Mouse (Mus musculus) liver, embryonic 12.5 days (tissue): ENCODE measurements around the gene Rpl36al. TPM values are rescaled to one million over a fixed set of nuclear protein-coding genes. Genes with fewer than 3 reads are reported as not detected.
A peak's percentile ranks its signal among the peaks of the same experiment; 100 is the strongest.

ENCODE experiments used
- ATAC-seq: fragments of 200-750 bp; cut with Nextera tagmentation; 2 replicates; pipeline ENCODE4 v1.8.0; 2017; ENCODE audit warnings: moderate number of reproducible peaks, mild to moderate bottlenecking, moderate library complexity
- H3K27ac ChIP-seq: fragments of 300-500 bp; sonication (generic); 2 replicates; pipeline ENCODE4 v1.5.1; 2016; ENCODE audit warnings: mild to moderate bottlenecking
- H3K27me3 ChIP-seq: fragments of 300-500 bp; sonication (generic); replicated peaks from 2 replicates; pipeline ENCODE4 v1.6.1; 2016; ENCODE audit warnings: mild to moderate bottlenecking, moderate library complexity
- H3K36me3 ChIP-seq: fragments of 300-500 bp; sonication (generic); 2 replicates; pipeline ENCODE4 v1.6.1; 2016; ENCODE audit warnings: mild to moderate bottlenecking, moderate library complexity
- H3K4me1 ChIP-seq: fragments of 300-500 bp; sonication (generic); 2 replicates; pipeline ENCODE4 v1.6.1; 2016
- H3K4me2 ChIP-seq: fragments of 300-500 bp; sonication (generic); 2 replicates; pipeline ENCODE4 v1.6.1; 2016; ENCODE audit warnings: mild to moderate bottlenecking, moderate library complexity
- H3K4me3 ChIP-seq: fragments of 300-500 bp; sonication (generic); 2 replicates; pipeline ENCODE4 v1.5.1; 2016; ENCODE audit warnings: mild to moderate bottlenecking, moderate library complexity
- H3K9ac ChIP-seq: fragments of 300-500 bp; sonication (generic); 2 replicates; pipeline ENCODE4 v1.6.1; 2016; ENCODE audit warnings: mild to moderate bottlenecking, moderate library complexity
- H3K9me3 ChIP-seq: fragments of 300-500 bp; sonication (generic); replicated peaks from 2 replicates; pipeline ENCODE4 v1.6.1; 2016; ENCODE audit warnings: mild to moderate bottlenecking, moderate library complexity
- WGBS: fragments of 180-500 bp; shearing (Covaris S2); methylation state at CpG from one replicate; pipeline ENCODE4 v1.1.7; 2016; ENCODE audit not compliant: insufficient replicate concordance; 5-methylcytosine and 5-hydroxymethylcytosine counted together
- polyA plus RNA-seq: library from polyadenylated mRNA; unstranded; fragments of >200 nt; fragmentation: Nextera tagmentation; extraction: Ambion mirVana; gene quantifications from 2 replicates; pipeline ENCODE4 v1.2.1, GENCODE M21; 2016

The Rpl36al gene
- polyA plus RNA-seq, 1 experiment from 2014 or later, result 813 TPM

DNA sequence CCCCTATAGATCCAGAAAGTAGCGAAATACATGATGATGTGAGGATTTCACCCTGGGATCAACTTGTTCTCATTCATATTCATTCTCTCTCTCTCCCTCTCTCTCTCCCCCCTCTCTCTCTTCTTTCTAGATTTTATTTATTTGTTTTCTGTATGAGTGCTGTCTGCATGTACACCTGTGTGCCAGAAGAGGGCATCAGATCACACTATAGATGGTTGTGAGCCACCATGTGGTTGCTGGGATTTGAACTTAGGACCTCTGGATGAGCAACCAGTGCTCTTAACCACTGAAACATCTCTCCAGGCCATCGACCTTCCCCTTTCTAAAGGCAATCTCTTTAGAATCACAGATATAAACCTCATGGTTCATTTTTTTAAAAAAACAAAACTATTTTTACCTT is 24.6 kb upstream of the Rpl36al start:
- no peak overlapping the region for H3K9ac ChIP-seq
- H3K9me3 ChIP-seq, result no peaks in the 10 kb centered on the region
- no peaks in the 10 kb centered on the region for H3K27me3 ChIP-seq
- H3K4me3 ChIP-seq, result no peak overlapping the region
- H3K36me3 ChIP-seq, result peaks cover 92% of the 10 kb centered on the region
- ATAC-seq, result no peak
- H3K4me2 ChIP-seq, result no peak overlapping the region
- H3K27ac ChIP-seq, result no peak overlapping the region
- WGBS, result 75% methylated on average over 2 of the region's 2 CpGs
- H3K4me1 ChIP-seq, result no peaks in the 10 kb centered on the region

GRCm38 (mm10) chr12:69207926-69208325 is 24.0 kb upstream of the Rpl36al start:
- no peaks in the 10 kb centered on the region for H3K4me1 ChIP-seq
- no peak overlapping the region for H3K9ac ChIP-seq
- 94% methylated on average over 7 of the region's 7 CpGs for WGBS
- H3K4me2 ChIP-seq, result no peak overlapping the region
- peaks cover 92% of the 10 kb centered on the region for H3K36me3 ChIP-seq
- H3K9me3 ChIP-seq, result no peaks in the 10 kb centered on the region
- no peak overlapping the region for H3K27ac ChIP-seq
- no peak overlapping the region for H3K4me3 ChIP-seq
- H3K27me3 ChIP-seq, result no peaks in the 10 kb centered on the region
- no peak for ATAC-seq

- Histone ChIP-seq H3K9me3 (no peaks in the 10 kb centered on the region), H3K4me3 (no peak overlapping the region), H3K9ac (no peak overlapping the region), H3K36me3 (peaks cover 92% of the 10 kb centered on the region), H3K27me3 (no peaks in the 10 kb centered on the region), H3K4me1 (no peaks in the 10 kb centered on the region), H3K27ac (no peak overlapping the region), H3K4me2 (no peak overlapping the region)
- WGBS, result 84% methylated on average over 8 of the region's 8 CpGs
- ATAC-seq, result no peak
Observed at GRCm38 (mm10) chr12:69207396-69207795, 23.5 kb upstream of the Rpl36al start.

DNA sequence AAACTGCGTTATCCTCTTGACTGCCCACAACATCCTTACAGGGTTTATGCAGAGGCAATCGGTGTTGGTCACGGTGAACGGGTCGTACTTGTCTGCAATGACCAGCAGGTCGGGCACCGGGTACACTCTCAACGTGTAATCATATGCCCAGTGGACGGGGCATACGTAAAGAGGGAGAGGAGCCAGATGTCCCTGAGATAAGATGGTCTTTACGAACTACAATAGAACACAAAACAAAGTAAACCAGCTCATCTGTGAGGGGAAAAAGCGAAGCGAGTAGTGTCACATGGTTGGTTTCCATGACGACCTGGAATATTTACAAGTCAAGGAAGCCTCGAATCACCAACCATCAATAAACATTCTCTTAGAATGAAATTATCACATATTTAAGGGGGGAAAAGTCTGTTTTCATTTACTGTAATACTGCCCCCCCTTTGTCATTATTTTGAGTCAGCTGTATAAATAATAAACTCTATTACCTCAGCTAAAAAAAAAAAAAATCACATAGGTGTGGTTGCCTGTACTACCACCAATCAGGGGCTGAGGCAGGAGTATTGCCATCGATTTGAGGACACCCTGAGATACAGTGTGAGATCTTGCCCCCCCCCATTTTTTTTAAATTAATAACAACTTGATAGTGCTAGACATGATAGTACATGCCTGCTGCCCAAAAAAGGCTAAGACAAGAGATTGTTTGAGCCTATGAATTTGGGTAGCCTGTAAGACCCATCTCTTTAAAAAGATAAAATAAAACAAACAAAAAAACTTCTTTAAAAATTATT is 20.4 kb upstream of the Rpl36al start, which contains the start of gene Gm49384:
Gene Gm49384, minus strand, starts transcription at position 216 of the 782 bp plus-strand sequence.
- 83% methylated on average over 16 of the region's 16 CpGs for WGBS
- Histone ChIP-seq H3K4me3 (no peak within 1 kb of the TSS), H3K9ac (no peak within 1 kb of the TSS), H3K4me2 (no peak within 1 kb of the TSS), H3K36me3 (peaks cover 87% of the 10 kb centered on the region), H3K27me3 (no peaks in the 10 kb centered on the region), H3K27ac (no peak within 1 kb of the TSS), H3K9me3 (no peaks in the 10 kb centered on the region), H3K4me1 (peaks cover 11% of the 10 kb centered on the region)
- no peak for ATAC-seq

DNA sequence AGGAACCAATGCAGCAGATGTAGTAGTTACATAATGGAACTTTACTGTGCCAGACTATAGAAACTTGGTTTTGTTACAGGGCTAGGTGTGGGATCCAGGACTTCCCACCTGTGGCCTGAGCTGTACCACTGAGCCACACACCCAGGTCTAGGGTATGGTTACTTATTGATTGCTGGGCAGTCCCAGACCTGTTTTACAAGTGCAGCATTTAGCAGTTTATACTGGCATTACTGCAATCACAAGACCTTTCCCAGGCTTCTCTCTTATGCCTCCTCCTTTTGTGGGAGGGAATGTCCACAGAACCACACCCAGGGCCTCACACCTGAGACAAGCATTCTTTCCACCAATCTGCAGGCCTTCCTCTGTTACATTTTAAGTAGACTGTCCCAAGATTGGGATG is 15.1 kb upstream of the Rpl36al start:
- peak overlapping the region; percentile 99 for H3K4me2 ChIP-seq

DNA sequence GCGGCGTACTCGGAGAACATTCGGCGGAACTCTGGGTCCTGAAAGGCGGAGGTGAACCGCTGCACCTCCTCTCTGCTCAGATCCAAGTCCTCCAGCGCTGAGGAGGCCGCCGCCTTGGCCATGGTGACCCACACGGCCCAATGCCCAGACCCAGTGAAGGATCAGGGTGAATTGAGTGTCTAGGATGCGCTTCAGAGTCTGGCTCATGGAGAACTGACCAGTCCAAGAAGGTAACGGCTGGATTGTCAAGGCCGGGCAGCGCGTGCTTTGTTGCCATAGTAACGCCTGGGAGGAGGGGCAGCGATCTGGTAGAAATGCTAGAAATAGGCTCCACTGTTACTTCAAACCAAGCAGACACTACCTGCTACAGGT is 14.3 kb upstream of the Rpl36al start, which contains the start of gene Dnaaf2:
Gene Dnaaf2, minus strand, starts transcription at position 266 of the 372 bp plus-strand sequence.
- no peaks in the 10 kb centered on the region for H3K27me3 ChIP-seq
- peak within 1 kb of the TSS; percentile 90 for H3K27ac ChIP-seq
- peak within 1 kb of the TSS; percentile 98 for H3K4me3 ChIP-seq
- 1% methylated on average over 18 of the region's 18 CpGs for WGBS
- H3K36me3 ChIP-seq, result peaks cover 46% of the 10 kb centered on the region
- peak within 1 kb of the TSS; percentile 99 for H3K4me2 ChIP-seq
- ATAC-seq, result peak; percentile 43
- H3K9ac ChIP-seq, result peak within 1 kb of the TSS; percentile 92
- no peaks in the 10 kb centered on the region for H3K9me3 ChIP-seq
- H3K4me1 ChIP-seq, result peaks cover 39% of the 10 kb centered on the region

More for the DNA sequence above, 15.1 kb upstream of the Rpl36al start:
- H3K4me1 ChIP-seq, result peaks cover 36% of the 10 kb centered on the region
- H3K36me3 ChIP-seq, result peaks cover 48% of the 10 kb centered on the region
- ATAC-seq, result no peak
- no peaks in the 10 kb centered on the region for H3K9me3 ChIP-seq
- H3K4me3 ChIP-seq, result peak overlapping the region; percentile 98; the same call in 1 of the 2 replicates
- H3K27ac ChIP-seq, result no peak overlapping the region
- no peaks in the 10 kb centered on the region for H3K27me3 ChIP-seq
- H3K9ac ChIP-seq, result peak overlapping the region; percentile 92; the same call in 1 of the 2 replicates

GRCm38 (mm10) chr12:69197378-69198163 is 13.7 kb upstream of the Rpl36al start:
- Histone ChIP-seq H3K27ac (peak overlapping the region; percentile 90), H3K4me3 (peak overlapping the region; percentile 98), H3K4me2 (peak overlapping the region; percentile 99), H3K9me3 (no peaks in the 10 kb centered on the region), H3K27me3 (no peaks in the 10 kb centered on the region), H3K9ac (peak overlapping the region; percentile 92), H3K4me1 (peaks cover 39% of the 10 kb centered on the region), H3K36me3 (peaks cover 46% of the 10 kb centered on the region)
- peak; percentile 84 for ATAC-seq
- under 1% methylated on average over 89 of the region's 94 CpGs for WGBS

DNA sequence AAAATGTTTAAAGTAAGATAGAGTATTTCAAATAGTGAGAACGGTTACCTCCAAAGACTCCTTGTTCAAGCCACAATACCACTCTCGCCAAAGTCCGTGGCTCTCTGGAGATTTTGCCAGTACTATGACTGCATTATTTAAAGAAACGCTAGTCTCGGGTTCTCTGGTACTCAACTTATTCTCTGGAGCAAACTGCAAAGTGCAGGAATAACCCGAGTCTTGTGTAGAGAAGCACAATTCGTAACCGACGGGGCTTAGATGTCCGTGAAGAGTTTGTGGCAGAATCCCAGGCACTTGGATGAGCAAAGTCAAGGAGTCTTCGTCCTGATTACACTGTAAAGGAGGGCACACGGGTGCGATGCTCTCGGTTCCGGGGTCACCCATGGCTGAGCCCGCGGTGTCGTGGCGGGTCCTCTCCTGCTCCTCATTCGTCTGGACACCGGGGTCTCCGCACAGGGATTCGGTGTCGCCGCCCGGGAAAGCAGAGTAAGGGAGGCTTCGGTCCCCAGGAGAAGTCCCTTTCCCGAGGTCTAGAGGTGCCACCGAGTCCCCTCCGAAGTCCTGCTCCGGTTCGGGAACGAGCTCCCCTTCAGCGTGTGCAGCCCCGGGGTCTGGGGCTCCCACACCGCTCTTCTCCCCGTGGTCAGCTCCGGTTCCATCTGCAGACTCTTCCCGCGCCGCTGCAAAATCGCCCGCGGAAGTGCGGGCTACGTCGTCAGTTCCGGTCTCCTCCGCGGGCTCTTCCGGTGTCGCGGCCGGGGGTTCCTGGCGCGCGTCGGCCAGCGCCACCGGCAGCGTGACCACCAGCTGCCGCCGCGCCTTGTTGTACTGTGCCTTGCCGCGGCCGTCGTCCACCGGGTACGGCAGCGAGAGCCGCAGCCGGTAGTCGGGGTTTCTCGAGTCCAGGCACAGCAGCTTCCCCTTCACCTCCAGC is 12.8 kb upstream of the Rpl36al start, which contains the start of gene Gm49383:
Gene Gm49383, minus strand, starts transcription at position 661 of the 934 bp plus-strand sequence.
- WGBS, result under 1% methylated on average over 75 of the region's 75 CpGs
- H3K4me2 ChIP-seq, result peak within 1 kb of the TSS; percentile 99
- peak; percentile 72 for ATAC-seq
- peak within 1 kb of the TSS; percentile 90 for H3K27ac ChIP-seq
- peaks cover 46% of the 10 kb centered on the region for H3K36me3 ChIP-seq
- H3K27me3 ChIP-seq, result no peaks in the 10 kb centered on the region
- H3K9ac ChIP-seq, result peak within 1 kb of the TSS; percentile 92
- peak within 1 kb of the TSS; percentile 98 for H3K4me3 ChIP-seq
- peaks cover 39% of the 10 kb centered on the region for H3K4me1 ChIP-seq
- no peaks in the 10 kb centered on the region for H3K9me3 ChIP-seq

DNA sequence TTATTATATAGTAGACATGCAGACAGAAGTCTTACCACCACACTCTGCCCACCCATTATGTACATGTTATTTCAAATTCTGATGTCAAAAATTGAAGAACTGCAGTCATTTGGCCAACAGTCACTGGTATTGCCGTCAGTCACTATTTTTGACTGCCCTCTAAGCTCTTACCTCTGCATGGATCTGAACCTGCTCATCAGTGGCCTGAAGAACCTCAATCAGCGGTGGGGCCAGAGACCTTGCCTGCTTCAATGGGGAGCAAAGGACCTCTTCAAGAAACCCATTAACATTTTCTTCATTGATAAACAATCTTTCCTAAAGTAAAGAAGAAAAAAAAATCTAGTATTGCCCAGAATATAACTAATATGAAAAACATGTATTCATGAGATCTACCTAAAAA is 8.8 kb upstream of the Rpl36al start:
- WGBS, result 85% methylated on average over 2 of the region's 2 CpGs
- no peak for ATAC-seq

DNA sequence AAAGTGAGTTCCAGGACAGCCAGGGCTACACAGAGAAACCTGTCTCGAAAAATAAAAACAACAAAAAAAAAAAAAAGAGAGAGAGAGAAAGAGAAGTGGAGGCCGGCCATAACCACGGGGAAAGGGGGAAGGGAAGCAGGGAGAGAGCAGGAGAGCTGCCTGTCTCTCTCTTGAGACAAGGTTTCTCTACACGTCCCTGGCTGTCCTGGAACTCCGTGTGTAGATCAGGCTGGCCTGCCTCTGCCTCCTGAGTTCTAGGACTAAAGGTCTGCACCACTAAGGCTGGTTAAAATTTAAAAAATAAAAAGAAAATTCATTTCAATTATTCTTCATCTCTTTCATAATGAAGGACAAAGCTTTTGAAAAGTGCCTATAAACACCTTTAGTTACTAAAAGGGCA is 7.5 kb upstream of the Rpl36al start:
- Histone ChIP-seq H3K4me2 (no peak overlapping the region), H3K9ac (no peak overlapping the region), H3K4me1 (peaks cover 33% of the 10 kb centered on the region), H3K27me3 (no peaks in the 10 kb centered on the region), H3K36me3 (peaks cover 67% of the 10 kb centered on the region), H3K27ac (no peak overlapping the region), H3K9me3 (no peaks in the 10 kb centered on the region), H3K4me3 (no peak overlapping the region)
- no peak for ATAC-seq
- WGBS, result 85% methylated on average over 5 of the region's 5 CpGs

More for the DNA sequence above, 8.8 kb upstream of the Rpl36al start:
- Histone ChIP-seq H3K9me3 (no peaks in the 10 kb centered on the region), H3K36me3 (peaks cover 57% of the 10 kb centered on the region), H3K27me3 (no peaks in the 10 kb centered on the region), H3K27ac (no peak overlapping the region), H3K9ac (no peak overlapping the region), H3K4me1 (peaks cover 24% of the 10 kb centered on the region), H3K4me3 (no peak overlapping the region), H3K4me2 (no peak overlapping the region)

DNA sequence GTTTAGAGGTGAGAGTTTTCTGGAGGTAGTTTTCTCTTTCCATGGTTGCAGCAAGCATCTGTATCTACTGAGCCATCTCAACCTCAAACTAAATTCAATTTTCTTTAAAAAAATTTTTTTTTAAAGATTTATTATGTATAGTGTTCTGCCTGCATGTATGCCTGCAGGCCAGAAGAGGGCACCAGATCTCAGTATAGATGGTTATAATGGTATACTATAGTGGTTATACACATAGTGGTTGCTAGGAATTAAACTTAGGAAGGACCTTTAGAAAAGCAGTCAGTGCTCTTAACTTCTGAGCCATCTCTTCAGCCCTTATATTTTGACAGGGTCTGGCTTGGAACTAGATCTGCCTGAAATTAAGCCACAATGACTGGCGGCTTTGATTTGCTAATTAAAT is 6.6 kb upstream of the Rpl36al start:
- Histone ChIP-seq H3K4me1 (peaks cover 34% of the 10 kb centered on the region), H3K27me3 (no peaks in the 10 kb centered on the region), H3K9ac (no peak overlapping the region), H3K36me3 (peaks cover 70% of the 10 kb centered on the region), H3K9me3 (no peaks in the 10 kb centered on the region), H3K27ac (no peak overlapping the region), H3K4me2 (no peak overlapping the region), H3K4me3 (no peak overlapping the region)
- ATAC-seq, result no peak
- WGBS, result 97% methylated on average over 1 of the region's 1 CpGs
